Mouse (Mus musculus) heart, adult 8-10 months (tissue): ENCODE data around the gene Tmem11. TPM values are rescaled to one million over a fixed set of nuclear protein-coding genes. Genes with fewer than 3 reads are reported as not detected.
"Not testable (repeated sequence)": the region's sequence is repeated elsewhere in the genome, so short reads cannot be mapped to it uniquely, and the experiment has no call there.

Source experiments
- DNase-seq: peaks from one replicate; pipeline ENCODE4 v3.0.0; 2022; ENCODE audit warnings: low spot score
- total RNA-seq, 4 experiments: library from RNA; stranded (reverse); gene quantifications; 2 replicates each; pipeline ENCODE4 v1.2.4; 2022

Gene Tmem11
- total RNA-seq, 4 experiments from 2014 or later: 29.8 to 35.3 (median 31.1) TPM

DNA sequence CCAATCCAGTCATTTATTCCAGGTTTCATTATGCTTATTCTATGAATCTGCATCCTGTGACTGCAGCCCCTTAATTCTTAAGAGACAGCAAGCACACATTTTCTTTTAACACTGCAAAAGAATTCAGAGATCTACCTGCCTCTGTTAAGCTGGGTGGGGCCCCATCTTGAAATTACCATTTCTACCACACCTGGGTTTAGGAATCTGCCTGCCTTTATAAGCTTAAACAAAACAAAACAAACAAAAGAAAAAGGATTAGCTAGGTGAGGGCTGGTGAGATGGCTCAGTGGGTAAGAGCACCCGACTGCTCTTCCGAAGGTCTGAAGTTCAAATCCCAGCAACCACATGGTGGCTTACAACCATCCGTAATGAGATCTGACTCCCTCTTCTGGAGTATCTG, 7.9 kb upstream of the Tmem11 start:
- not testable (repeated sequence) for DNase-seq

DNA sequence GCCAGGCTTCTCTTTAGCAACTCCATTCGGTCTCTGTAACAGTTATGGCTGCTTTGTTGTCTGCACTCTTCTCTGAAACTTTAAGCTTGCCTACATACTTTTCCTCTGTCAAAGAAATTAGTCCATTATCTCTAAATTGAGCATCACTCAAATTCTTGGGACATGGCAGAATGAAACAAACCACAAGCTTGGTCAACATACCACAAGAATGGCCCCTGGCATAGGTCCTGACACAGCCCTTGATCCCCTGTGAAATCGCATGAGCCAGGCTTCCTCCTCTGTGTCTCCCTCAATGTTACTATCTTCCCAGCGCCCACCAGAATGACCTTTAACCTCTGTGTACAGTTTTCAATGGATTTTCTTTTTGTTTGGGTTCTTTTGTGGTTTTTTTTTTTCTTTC, 3.3 kb upstream of the Tmem11 start:
- no peak for DNase-seq

DNA sequence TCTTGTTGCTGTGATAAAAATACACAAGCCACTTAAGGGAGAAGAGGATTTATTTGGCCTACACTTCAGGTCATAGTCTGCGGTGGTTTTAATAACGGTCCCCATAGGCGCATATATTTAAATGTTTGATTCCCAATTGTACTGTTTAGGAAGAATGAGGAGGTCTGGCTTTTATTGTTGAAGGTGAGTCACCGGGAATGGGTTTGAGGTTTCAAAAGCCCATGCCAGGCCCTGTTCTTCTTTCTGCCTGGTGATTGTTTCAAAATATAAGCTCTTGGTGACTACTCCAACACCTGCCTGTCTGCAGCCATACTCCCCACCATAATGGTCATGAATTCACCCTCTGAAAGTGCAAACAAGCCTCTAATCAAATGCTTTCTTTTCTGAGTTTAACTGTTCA, 1.5 kb upstream of the Tmem11 start:
- DNase-seq: no peak

DNA sequence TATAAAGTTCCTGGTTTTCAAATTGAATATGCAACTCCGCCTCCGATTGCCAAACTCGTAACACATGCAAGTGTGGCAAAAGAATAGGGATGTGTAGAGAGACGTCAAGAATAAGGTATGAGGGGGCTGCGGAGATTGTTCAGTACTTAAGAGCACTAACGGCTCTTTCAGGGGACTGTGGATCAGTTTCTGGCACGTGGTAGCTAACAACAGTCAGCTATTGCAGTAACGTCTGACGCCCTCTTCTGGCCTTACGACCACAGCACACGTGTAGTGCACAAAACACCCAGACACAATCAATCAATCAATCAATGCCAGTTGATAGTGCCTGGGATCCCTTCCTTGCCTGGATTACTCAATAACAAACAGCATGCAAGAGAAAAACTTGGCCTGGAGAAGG, 351 bp upstream of the Tmem11 start:
- DNase-seq: peak; percentile 33

DNA sequence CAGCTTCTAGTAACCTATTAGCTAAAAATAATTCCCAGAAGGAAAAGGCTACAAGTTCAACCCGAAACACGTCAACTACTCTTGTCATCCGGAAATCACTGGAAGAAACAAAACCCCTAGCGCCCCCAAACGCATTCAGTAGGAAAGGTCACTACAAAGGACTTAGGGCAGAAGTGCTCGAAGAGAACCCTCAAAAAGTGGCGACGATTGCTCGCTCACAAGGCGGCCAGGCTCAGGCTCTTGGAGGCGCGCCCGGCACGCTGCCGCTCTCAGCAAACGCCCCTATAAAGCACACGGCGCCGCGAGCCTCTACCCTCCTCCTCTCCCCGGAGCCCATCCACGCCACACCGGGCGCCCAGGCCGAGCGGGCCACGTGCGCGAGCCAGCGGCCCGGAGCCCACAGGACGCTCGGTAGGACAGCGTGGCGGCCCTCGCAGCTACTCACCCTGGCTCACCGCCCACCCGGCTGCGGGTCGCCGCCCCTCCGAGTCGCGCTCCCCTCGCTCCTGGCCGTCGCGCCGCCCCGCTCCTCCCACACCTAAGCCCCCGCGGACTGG, 938 bp downstream of the Tmem11 start:
- DNase-seq: peak; percentile 56

DNA sequence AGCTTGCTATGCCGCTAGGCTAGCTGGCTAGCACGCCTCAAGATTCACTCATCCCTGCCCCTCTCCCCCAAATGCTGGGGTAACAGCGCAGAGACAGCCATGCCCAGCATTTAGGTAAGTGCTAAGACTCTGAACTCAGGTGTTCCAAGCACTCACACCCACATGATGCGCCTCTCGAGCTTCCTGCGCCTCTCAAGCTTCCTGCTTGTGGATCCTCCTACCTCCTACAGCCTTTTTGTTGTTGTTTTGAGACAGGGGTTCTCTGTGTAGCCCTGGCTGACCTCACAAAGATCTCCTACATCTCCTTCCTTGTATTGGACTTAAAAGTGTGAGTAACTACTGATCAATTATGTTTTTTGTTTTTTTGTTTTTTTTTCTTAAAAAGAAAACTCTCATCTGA, 6.0 kb downstream of the Tmem11 start:
- DNase-seq: no peak

DNA sequence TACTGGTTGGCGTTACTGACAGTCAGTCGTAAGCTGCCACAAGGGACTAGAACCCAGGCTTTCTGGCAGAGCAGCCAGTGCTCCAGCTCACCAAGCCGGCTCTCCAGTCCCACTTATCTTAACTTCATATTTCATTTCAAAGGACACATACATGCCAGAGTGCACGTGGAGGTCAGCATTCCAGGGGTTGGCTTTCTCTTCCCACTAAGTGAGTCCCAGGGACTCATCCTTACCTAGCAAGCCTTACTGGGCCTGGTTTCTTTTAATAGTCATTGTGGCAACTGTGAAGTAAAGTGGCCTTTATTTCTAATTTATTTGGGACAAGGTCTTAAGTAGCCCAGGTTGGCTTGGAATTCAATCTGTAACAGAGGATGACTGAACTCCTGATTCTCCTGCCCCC, 7.7 kb downstream of the Tmem11 start:
- DNase-seq: no peak

DNA sequence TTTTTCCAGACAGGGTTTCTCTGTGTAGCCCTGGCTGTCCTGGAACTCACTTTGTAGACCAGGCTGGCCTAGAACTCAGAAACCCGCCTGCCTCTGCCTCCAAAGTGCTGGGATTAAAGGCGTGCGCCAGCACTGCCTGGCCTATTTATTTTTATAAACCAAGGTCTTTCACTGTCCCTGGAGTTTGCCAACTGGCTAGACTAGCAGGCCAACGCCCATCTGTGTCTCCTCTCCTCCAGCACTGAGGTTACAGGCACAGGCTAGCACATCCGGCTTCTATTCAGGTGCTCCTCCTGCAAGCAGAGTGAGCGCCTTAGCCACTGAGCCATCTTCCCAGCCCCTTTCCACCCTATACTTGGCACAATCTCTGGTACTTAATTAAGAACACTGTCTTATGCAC, 9.6 kb downstream of the Tmem11 start:
- not testable (repeated sequence) for DNase-seq

DNA sequence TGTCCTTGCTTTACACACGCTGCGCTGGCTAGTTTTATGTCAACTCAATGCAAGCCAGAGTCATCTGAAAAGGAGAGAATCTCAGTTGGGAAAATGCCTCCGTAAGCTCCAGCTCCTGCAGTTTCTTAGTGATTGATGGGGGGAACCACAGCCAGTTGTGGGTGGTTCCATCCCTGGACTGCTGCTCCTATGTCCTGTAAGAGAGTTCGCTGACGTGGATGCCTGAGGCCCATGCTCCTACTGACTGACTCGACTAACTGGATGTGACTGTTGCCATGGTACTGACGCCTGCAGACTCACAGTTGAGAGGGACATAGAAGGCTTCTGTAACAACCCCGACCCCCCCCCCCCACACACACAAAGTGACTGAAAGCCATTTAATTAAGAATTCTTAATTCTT, 11.2 kb downstream of the Tmem11 start:
- DNase-seq: no peak

DNA sequence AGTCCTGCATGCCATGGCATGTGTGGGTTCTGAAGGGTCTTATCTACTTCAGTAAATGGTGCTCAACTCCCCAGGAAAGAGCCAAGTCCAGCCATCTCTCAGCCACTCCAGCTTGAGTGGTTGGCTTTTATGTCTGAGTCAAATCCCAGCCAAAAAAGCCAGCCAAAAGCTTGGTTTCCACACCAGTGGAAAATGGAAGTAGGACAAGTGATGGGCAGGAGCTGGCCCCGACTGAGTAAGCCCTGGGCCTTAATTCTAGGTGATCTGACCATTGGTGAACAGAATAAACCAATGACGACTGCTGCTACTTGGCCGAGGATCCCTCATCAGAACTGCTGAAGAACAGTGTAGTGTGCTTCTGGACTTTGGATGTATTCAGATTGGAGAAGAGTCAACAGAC, 11.6 kb downstream of the Tmem11 start:
- no peak for DNase-seq

DNA sequence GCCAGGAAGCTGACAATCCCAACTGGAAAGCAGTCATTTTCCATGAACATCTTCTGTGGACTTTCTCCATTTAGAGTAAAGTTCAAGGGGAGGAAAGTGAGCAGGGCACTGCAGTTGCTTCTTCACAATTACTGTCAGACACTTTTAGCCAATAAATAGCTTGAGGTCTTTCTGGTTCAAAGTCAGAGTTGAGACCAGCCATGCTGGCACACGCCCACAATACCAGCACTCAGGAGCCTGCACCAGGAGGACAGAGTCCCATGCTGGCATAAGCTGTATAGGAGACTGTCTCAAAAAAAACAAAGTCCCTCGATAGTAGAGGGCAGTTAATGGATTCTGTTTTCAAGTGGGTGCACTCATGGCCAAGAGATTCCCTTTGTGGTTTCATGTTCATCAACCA, 13.1 kb downstream of the Tmem11 start:
- no peak for DNase-seq

DNA sequence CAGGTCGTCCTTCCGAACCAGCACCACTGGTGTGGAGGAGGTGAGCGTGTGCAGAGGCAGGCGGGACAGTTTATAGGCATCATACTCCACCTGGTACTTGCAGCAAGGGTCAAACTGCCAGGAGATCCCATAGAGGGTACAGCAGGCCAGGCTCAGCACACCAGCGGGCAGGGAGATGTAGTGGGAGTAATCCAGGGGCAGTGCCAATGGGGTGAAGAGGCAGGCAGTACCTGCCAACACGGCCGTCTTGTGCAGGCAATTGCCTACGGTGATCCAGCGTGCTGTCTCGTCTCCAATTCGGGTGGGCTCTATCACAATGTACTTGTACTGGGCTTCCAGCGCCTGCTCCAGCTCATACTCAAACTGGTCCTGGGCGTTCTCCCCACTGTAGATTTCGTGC, 14.2 kb downstream of the Tmem11 start:
- DNase-seq: peak; percentile 44

DNA sequence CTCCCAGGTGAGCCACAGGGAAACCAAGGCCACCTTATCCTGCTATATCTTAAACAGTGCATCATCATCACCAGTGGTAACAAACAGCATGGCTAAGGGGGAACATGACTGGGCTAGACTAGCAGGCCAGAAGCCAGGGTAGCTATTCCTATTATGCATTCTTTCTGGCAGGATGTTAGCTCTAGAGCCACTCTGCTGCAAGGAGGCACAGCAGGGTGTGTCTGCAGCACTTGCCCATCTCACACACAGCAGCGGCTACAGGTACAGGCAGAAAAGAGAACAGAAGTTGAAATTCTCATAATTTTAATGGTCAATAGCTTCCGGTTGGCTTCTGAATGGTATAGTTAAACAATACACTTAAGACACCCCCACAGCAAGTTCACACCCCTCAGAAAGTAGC, 14.9 kb downstream of the Tmem11 start:
- no peak for DNase-seq

DNA sequence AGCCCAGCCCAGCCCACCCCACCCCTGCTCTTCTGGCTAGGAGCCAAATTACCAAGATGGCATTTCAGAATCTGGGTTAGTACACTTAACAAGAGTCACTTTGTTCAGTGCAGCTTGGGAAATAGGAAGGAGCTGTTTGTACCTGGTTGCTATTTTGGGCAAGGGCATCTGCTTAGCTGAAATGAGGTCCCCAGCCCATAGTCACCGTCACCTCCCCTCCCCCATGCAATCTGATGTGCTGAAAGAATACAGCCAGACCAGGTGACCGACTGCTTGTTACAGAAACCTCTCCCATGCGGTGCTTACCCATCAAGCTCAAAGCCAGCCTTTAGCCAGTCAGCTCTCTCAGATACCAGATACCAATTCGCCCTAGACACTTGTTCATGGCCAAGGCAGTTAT, 15.9 kb downstream of the Tmem11 start:
- peak; percentile 38 for DNase-seq

DNA sequence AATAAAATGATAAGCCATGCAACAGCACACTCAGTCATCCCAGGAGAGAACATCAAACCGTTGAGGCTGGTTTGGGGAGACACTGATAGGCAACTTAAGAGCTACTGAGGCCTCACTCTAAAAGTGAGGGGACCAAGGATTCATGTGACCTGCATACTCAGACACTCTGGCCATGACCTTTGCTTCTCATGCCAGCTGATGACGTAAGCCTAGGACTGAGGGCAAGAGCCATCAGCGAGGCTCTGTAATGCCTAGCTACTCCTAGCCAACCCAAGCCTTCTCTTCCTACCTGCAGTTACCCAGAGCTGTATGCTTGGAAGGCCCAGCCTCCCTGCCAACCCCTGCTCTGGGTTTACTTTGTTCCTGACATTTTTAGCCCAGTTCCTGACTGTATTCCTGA, 17.1 kb downstream of the Tmem11 start:
- no peak for DNase-seq

DNA sequence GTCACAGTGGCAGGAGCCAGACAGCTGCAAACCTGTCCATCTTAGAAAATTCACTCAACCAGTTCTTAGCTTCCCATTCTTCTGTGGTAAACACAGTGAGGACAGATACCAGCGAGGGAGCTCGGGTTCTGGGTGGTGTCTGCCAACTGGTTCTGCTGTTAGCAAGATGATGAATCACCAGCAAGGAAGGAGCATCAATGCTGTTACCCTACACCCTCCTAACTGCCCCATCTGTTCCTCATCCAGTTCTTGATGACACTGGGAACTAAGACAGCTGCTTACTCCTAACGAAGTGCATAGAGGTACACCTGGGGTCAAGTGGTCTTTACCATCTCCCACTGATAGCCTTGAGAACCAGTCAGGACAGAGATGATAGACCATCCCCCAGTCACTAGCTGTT, 22.5 kb downstream of the Tmem11 start:
- no peak for DNase-seq

DNA sequence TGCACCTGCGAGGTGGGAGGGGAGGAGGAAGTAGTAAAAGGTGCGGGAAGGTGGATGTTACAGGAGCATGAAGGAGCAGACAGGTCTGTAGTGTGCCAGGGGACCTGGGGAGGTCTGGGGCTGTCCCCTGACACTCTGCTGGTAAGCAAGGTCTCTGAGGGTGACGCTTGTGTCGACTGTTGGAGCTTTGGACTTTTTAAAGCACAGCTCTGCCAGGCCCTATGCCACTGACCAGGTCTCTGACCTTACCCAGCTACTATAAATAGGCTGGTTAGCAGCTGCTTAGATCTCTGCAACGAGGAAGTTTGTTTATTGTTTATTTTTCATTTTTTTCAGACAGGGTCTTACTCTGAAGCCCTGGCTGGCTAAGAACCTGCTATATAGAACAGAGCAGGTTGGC, 33.7 kb downstream of the Tmem11 start:
- no peak for DNase-seq

DNA sequence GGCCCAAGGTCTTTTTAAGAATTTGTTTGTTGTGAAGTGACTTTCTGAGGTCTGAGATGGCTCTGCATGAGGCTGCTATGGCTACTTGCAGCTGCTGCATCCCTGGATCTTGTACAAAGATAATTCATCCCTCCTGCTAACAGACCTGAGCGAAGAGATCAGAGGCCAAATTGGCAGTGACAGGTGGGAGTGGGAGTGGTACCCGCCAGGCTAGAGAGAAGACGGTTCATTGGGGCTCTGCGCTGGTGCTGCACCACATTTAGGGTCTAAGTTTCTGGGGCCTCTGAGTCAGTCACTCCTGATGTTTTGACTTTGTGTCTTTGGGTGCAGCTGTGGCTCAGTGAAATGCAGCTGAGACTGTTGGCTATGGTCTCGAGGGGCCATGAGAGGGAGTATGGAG, 35.7 kb downstream of the Tmem11 start:
- no peak for DNase-seq

DNA sequence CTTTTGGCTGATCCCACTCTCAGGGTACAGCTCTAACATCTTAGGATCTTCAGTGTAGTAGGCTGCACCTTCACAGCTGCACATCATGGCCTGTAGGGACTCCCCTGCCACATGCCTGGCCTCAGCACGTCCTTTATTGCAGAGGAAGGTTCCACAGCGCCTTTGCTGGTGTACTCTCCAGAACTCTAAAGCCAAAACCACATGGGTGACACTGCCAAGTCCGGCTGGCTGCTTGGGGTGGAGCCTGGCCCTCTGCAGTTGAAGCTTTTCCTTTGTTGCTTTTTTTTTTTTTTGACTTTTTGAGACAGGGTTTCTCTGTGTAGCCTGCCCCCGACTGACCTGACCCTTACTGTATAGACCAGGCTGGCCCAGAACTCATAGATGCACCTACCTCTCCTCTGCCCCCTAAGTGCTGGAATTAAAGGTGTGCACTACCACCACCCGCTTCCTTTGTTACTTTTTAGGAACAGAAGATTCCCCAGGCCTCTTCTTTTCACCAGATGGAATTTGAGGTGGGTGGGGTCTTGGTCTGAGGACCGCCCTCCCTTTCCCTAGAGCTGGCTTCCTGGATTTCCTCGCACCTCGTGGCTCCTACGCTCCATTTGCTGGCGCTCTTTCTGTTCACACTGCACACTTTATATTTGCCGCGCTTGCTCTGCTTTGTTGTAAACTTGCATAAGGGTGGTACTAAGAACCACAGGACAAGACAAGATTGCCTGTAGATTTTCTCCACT, 37.4 kb downstream of the Tmem11 start:
- no peak for DNase-seq

DNA sequence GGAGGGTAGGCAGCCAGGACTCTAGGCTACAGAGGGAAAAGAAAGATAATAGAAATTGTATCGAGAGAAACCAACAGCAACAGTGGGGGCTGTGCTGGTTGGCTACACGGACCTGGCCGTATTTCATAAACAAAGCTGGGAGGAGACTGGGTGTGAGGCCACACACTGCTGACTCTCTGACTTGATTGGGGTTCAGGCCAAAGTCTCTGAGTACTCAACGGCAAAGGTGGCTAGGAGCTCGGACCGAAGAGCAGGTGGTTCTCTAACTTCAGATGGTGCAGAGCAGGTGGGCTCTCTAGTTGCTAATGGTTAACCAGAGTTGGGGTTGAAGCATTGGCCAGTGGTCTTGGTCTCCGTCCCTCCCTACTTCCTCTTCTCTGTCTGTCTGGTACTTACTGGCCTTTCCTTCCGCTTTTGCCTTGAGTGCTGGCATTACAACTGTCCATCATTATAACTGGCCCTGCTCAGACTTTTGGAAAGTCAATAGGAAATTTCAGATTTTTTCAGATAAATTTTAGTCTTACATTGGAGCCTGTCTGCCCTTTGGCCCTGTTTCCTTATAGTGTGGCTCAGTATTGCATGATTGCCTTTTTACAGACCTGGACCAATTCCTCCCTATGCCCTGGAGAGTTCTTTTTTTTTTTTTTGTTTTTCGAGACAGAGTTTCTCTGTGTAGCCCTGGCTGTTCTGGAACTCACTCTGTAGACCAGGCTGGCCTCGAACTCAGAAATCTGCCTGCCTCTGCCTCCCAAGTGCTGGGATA, 41.2 kb downstream of the Tmem11 start:
- no peak for DNase-seq

DNA sequence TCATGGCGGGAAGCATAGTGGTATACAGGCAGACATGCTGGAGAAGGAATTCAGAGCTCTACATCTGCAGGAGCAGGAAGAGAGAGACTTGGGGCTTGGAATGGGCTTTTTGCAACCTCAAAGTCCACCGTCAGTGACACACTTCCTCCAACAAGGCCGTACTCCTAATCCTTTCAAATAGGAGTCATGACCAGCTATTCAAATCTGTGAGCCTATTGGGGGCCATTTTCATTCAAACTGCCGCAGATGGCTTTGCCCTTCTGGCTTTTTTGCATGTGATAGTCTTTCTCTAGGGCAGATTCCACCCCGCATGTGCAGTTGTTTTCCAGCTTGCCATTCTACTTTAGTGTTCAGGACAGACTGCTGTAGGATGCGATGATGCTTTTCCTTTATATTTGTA, 42.2 kb downstream of the Tmem11 start:
- no peak for DNase-seq

DNA sequence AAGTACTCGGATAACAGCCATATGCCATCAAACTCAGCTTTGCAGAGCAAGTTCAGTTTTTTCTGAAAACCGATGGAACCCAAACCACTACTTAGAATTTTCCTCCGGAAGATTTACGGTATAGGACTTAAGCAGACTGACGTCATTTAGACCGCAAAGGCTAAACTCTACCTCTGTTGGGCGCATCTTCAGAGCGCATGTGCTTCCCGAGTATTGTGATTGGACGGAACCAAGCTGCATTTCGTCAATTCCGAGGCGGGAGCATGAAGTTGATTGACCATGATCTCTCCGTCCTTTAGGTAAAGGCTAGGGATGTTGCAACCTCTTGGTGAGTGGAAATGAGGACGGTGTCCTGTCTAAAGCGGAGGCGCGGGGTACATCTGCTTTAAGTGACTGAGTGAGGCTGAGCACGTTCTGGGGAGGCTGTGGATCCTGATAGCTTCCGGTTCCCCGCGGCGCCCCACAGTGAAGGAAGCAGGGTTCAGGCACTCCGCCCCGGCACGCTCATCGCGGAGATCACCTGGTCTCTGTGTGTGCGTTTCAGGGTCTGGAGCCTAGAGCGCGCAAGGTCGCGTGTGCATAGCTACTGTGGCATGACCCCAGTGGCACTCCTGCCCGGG, 48.5 kb downstream of the Tmem11 start, which contains the start of gene Dhrs7b:
Gene Dhrs7b (plus strand): TSS at position 199 of the 620 bp plus-strand sequence.
- DNase-seq: peak; percentile 93

DNA sequence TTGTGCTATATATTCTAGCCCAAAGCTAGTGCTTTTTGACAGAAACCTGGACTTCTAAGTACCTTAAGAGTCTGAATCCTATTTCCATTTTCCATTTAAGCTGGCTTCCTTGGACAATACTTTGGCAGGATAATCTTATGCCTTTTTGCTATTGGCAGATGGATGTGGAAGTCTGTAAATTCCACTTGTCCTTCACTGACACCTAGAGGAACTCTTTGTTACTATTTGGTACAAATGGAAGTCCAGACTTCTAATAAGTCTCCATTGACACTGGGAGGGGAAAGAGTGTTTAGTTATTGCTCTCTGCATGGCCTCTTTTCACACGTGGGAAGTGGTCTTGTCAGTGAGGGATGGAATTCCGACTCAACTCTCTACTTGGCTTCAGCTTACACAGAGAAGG, 50.2 kb downstream of the Tmem11 start:
- DNase-seq: peak; percentile 23
